Mouse (Mus musculus) lung, postnatal 25 days (tissue): Measurements from ENCODE around the gene Haus6.
A peak's percentile ranks its signal among the peaks of the same experiment; 100 is the strongest.
"Not testable (repeated sequence)": the region's sequence is repeated elsewhere in the genome, so short reads cannot be mapped to it uniquely, and the experiment has no call there.

ENCODE experiments used
- DNase-seq: peaks from one replicate; pipeline ENCODE4 v3.0.0; 2022; ENCODE audit warnings: low spot score

Gene Haus6

GRCm38 (mm10) chr4:86611524-86612288 lies at the start of gene Haus6:
Gene Haus6, minus strand, starts transcription at chr4:86612055.
- DNase-seq = peak; percentile 96

GRCm38 (mm10) chr4:86657176-86657575 lies 45.3 kb upstream of the Haus6 start:
- DNase-seq = peak; percentile 20

GRCm38 (mm10) chr4:86656410-86656809 lies 44.6 kb upstream of the Haus6 start:
- not testable (repeated sequence) for DNase-seq

- DNase-seq = no peak
Observed at GRCm38 (mm10) chr4:86651686-86652384, 40.0 kb upstream of the Haus6 start.

GRCm38 (mm10) chr4:86648394-86648793 lies 36.5 kb upstream of the Haus6 start:
- not testable (repeated sequence) for DNase-seq

GRCm38 (mm10) chr4:86637561-86637960 lies 25.7 kb upstream of the Haus6 start:
- not testable (repeated sequence) for DNase-seq

- not testable (repeated sequence) for DNase-seq
Observed at GRCm38 (mm10) chr4:86634873-86635272, 23.0 kb upstream of the Haus6 start.

GRCm38 (mm10) chr4:86634312-86634711 lies 22.5 kb upstream of the Haus6 start:
- DNase-seq = not testable (repeated sequence)

GRCm38 (mm10) chr4:86632556-86632955 lies 20.7 kb upstream of the Haus6 start:
- DNase-seq = not testable (repeated sequence)

GRCm38 (mm10) chr4:86631831-86632230 lies 20.0 kb upstream of the Haus6 start:
- no peak for DNase-seq

GRCm38 (mm10) chr4:86626496-86626895 lies 14.6 kb upstream of the Haus6 start:
- not testable (repeated sequence) for DNase-seq

GRCm38 (mm10) chr4:86625463-86625862 lies 13.6 kb upstream of the Haus6 start:
- DNase-seq = peak; percentile 2

- not testable (repeated sequence) for DNase-seq
Observed at GRCm38 (mm10) chr4:86622532-86622931, 10.7 kb upstream of the Haus6 start.

- no peak for DNase-seq
Observed at GRCm38 (mm10) chr4:86622116-86622515, 10.3 kb upstream of the Haus6 start.

- no peak for DNase-seq
Observed at GRCm38 (mm10) chr4:86620506-86620905, 8.7 kb upstream of the Haus6 start.

GRCm38 (mm10) chr4:86612289-86612620 lies 400 bp upstream of the Haus6 start:
- no peak for DNase-seq

GRCm38 (mm10) chr4:86591304-86591703 lies 20.6 kb downstream of the Haus6 start:
- no peak for DNase-seq

GRCm38 (mm10) chr4:86588236-86588635 lies 23.6 kb downstream of the Haus6 start:
- peak; percentile 19 for DNase-seq

GRCm38 (mm10) chr4:86580591-86580990 lies 31.3 kb downstream of the Haus6 start:
- DNase-seq = no peak

GRCm38 (mm10) chr4:86580056-86580455 lies 31.8 kb downstream of the Haus6 start:
- DNase-seq = peak; percentile 17

- no peak for DNase-seq
Observed at GRCm38 (mm10) chr4:86576630-86577225, 35.1 kb downstream of the Haus6 start.

GRCm38 (mm10) chr4:86576120-86576541 lies 35.7 kb downstream of the Haus6 start:
- no peak for DNase-seq
